Mouse (Mus musculus): ENCODE data around the gene Ampd3.
A peak's percentile ranks its signal among the peaks of the same experiment; 100 is the strongest.

Gene Ampd3

GRCm38 (mm10) chr7:110847321-110847720 is 79.3 kb downstream of the Ampd3 start:
- DNase-seq: no peak

- no peak for DNase-seq
Observed at GRCm38 (mm10) chr7:110848371-110848770, 80.4 kb downstream of the Ampd3 start.

- DNase-seq: no peak
Observed at GRCm38 (mm10) chr7:110851541-110852203, 83.7 kb downstream of the Ampd3 start.

- no peak for DNase-seq
Observed at GRCm38 (mm10) chr7:110853611-110854010, 85.6 kb downstream of the Ampd3 start.

GRCm38 (mm10) chr7:110854519-110854918 is 86.5 kb downstream of the Ampd3 start:
- no peak for DNase-seq

GRCm38 (mm10) chr7:110854927-110855546 is 87.0 kb downstream of the Ampd3 start:
- peak in 1 of 2 experiments; percentile 35 for DNase-seq

GRCm38 (mm10) chr7:110855604-110856003 is 87.6 kb downstream of the Ampd3 start:
- no peak for DNase-seq

- DNase-seq: no peak
Observed at GRCm38 (mm10) chr7:110860129-110860528, 92.1 kb downstream of the Ampd3 start.

All from cerebellum, postnatal 25 days (tissue).